Mouse (Mus musculus): ENCODE measurements at regions not wholly inside any gene's neighbourhood (a gene's known extent, or its start where the extent isn't known, plus 50 kb on each side); places are given as distances from the start of the nearest gene placed in this dataset.

- Histone ChIP-seq H3K36me3 (ENCODE audit: control insufficient read depth, insufficient read depth) (no peaks in the 10 kb centered on the region), H3K9ac (replicated peaks; ENCODE audit: low read depth, low read length) (0 out of 2 replicates have a peak overlapping the region, but pooled peaks have one; percentile 2), H3K9me3 (ENCODE audit: control insufficient read depth, low read length) (no peaks in the 10 kb centered on the region), H3K4me1 (replicated peaks; ENCODE audit: control insufficient read depth, insufficient read depth, low read length) (peaks cover 10% of the 10 kb centered on the region), H3K4me2 (ENCODE audit: low read length) (peak overlapping the region; percentile 56), H3K27ac (ENCODE audit: low read length) (no peak overlapping the region), H3K27me3 (replicated peaks; ENCODE audit: control insufficient read depth, insufficient read depth, low read length) (no peaks in the 10 kb centered on the region), H3K4me3 (replicated peaks; ENCODE audit: low read length) (peak overlapping the region; percentile 30)
- 27% methylated on average over 12 of the region's 12 CpGs for WGBS
- no peak for ATAC-seq
These were observed 177.0 kb downstream of the Mtx2 start for GRCm38 (mm10) chr2:75002562-75002961.

- no peaks in the 10 kb centered on the region for H3K9me3 ChIP-seq (ENCODE audit: control insufficient read depth, low read length)
- no peak overlapping the region for H3K27ac ChIP-seq (ENCODE audit: low read length)
- no peaks in the 10 kb centered on the region for H3K4me1 ChIP-seq (replicated peaks; ENCODE audit: control insufficient read depth, insufficient read depth, low read length)
- 74% methylated on average over 1 of the region's 1 CpGs for WGBS
- no peaks in the 10 kb centered on the region for H3K36me3 ChIP-seq (ENCODE audit: control insufficient read depth, insufficient read depth)
- no peak overlapping the region for H3K4me3 ChIP-seq (replicated peaks; ENCODE audit: low read length)
- no peaks in the 10 kb centered on the region for H3K27me3 ChIP-seq (replicated peaks; ENCODE audit: control insufficient read depth, insufficient read depth, low read length)
- H3K9ac ChIP-seq (replicated peaks; ENCODE audit: low read depth, low read length), result no peak overlapping the region
- H3K4me2 ChIP-seq (ENCODE audit: low read length), result no peak overlapping the region
- no peak for ATAC-seq
These were observed 182.5 kb downstream of the Mtx2 start for GRCm38 (mm10) chr2:75008116-75008515.

GRCm38 (mm10) chr2:75010647-75011046 lies 185.0 kb downstream of the Mtx2 start:
- no peaks in the 10 kb centered on the region for H3K27me3 ChIP-seq (replicated peaks; ENCODE audit: control insufficient read depth, insufficient read depth, low read length)
- H3K4me1 ChIP-seq (replicated peaks; ENCODE audit: control insufficient read depth, insufficient read depth, low read length), result no peaks in the 10 kb centered on the region
- no peak overlapping the region for H3K27ac ChIP-seq (ENCODE audit: low read length)
- H3K36me3 ChIP-seq (ENCODE audit: control insufficient read depth, insufficient read depth), result no peaks in the 10 kb centered on the region
- ATAC-seq, result no peak
- WGBS, result 76% methylated on average over 7 of the region's 7 CpGs
- H3K4me2 ChIP-seq (ENCODE audit: low read length), result no peak overlapping the region
- H3K9me3 ChIP-seq (ENCODE audit: control insufficient read depth, low read length), result no peaks in the 10 kb centered on the region
- no peak overlapping the region for H3K9ac ChIP-seq (replicated peaks; ENCODE audit: low read depth, low read length)
- H3K4me3 ChIP-seq (replicated peaks; ENCODE audit: low read length), result no peak overlapping the region

GRCm38 (mm10) chr2:75012046-75012445 lies 186.4 kb downstream of the Mtx2 start:
- no peaks in the 10 kb centered on the region for H3K4me1 ChIP-seq (replicated peaks; ENCODE audit: control insufficient read depth, insufficient read depth, low read length)
- H3K4me3 ChIP-seq (replicated peaks; ENCODE audit: low read length), result no peak overlapping the region
- 73% methylated on average over 8 of the region's 8 CpGs for WGBS
- H3K27me3 ChIP-seq (replicated peaks; ENCODE audit: control insufficient read depth, insufficient read depth, low read length), result no peaks in the 10 kb centered on the region
- H3K4me2 ChIP-seq (ENCODE audit: low read length), result no peak overlapping the region
- ATAC-seq, result no peak
- no peak overlapping the region for H3K9ac ChIP-seq (replicated peaks; ENCODE audit: low read depth, low read length)
- no peaks in the 10 kb centered on the region for H3K9me3 ChIP-seq (ENCODE audit: control insufficient read depth, low read length)
- no peaks in the 10 kb centered on the region for H3K36me3 ChIP-seq (ENCODE audit: control insufficient read depth, insufficient read depth)
- no peak overlapping the region for H3K27ac ChIP-seq (ENCODE audit: low read length)

- Histone ChIP-seq H3K9ac (replicated peaks; ENCODE audit: low read depth, low read length) (no peak overlapping the region), H3K9me3 (ENCODE audit: control insufficient read depth, low read length) (no peaks in the 10 kb centered on the region), H3K36me3 (ENCODE audit: control insufficient read depth, insufficient read depth) (no peaks in the 10 kb centered on the region), H3K4me3 (replicated peaks; ENCODE audit: low read length) (no peak overlapping the region), H3K4me1 (replicated peaks; ENCODE audit: control insufficient read depth, insufficient read depth, low read length) (no peaks in the 10 kb centered on the region), H3K27ac (ENCODE audit: low read length) (no peak overlapping the region), H3K27me3 (replicated peaks; ENCODE audit: control insufficient read depth, insufficient read depth, low read length) (no peaks in the 10 kb centered on the region), H3K4me2 (ENCODE audit: low read length) (no peak overlapping the region)
- no peak for ATAC-seq
- WGBS, result 88% methylated on average over 16 of the region's 16 CpGs
These were observed 189.6 kb downstream of the Mtx2 start for GRCm38 (mm10) chr2:75014994-75015728.

- WGBS, result 87% methylated on average over 7 of the region's 7 CpGs
- Histone ChIP-seq H3K27me3 (replicated peaks; ENCODE audit: control insufficient read depth, insufficient read depth, low read length) (no peaks in the 10 kb centered on the region), H3K4me3 (replicated peaks; ENCODE audit: low read length) (no peak overlapping the region), H3K9ac (replicated peaks; ENCODE audit: low read depth, low read length) (no peak overlapping the region), H3K27ac (ENCODE audit: low read length) (no peak overlapping the region), H3K36me3 (ENCODE audit: control insufficient read depth, insufficient read depth) (no peaks in the 10 kb centered on the region), H3K4me2 (ENCODE audit: low read length) (no peak overlapping the region), H3K4me1 (replicated peaks; ENCODE audit: control insufficient read depth, insufficient read depth, low read length) (no peaks in the 10 kb centered on the region), H3K9me3 (ENCODE audit: control insufficient read depth, low read length) (no peaks in the 10 kb centered on the region)
- ATAC-seq, result no peak
These were observed 193.9 kb downstream of the Mtx2 start for GRCm38 (mm10) chr2:75019459-75019858.

- Histone ChIP-seq H3K27ac (ENCODE audit: low read length) (no peak overlapping the region), H3K9me3 (ENCODE audit: control insufficient read depth, low read length) (no peaks in the 10 kb centered on the region), H3K4me2 (ENCODE audit: low read length) (no peak overlapping the region), H3K9ac (replicated peaks; ENCODE audit: low read depth, low read length) (no peak overlapping the region), H3K36me3 (ENCODE audit: control insufficient read depth, insufficient read depth) (no peaks in the 10 kb centered on the region), H3K4me1 (replicated peaks; ENCODE audit: control insufficient read depth, insufficient read depth, low read length) (no peaks in the 10 kb centered on the region), H3K27me3 (replicated peaks; ENCODE audit: control insufficient read depth, insufficient read depth, low read length) (no peaks in the 10 kb centered on the region), H3K4me3 (replicated peaks; ENCODE audit: low read length) (no peak overlapping the region)
- ATAC-seq, result no peak
- WGBS, result 74% methylated on average over 7 of the region's 7 CpGs
These were observed 196.0 kb downstream of the Mtx2 start for GRCm38 (mm10) chr2:75021639-75022038.

GRCm38 (mm10) chr2:75028151-75028550 lies 202.5 kb downstream of the Mtx2 start:
- H3K4me1 ChIP-seq (replicated peaks; ENCODE audit: control insufficient read depth, insufficient read depth, low read length), result no peaks in the 10 kb centered on the region; the same call in 1 of the 2 replicates
- no peak overlapping the region for H3K27ac ChIP-seq (ENCODE audit: low read length)
- WGBS, result 90% methylated on average over 10 of the region's 10 CpGs
- H3K9ac ChIP-seq (replicated peaks; ENCODE audit: low read depth, low read length), result no peak overlapping the region
- H3K27me3 ChIP-seq (replicated peaks; ENCODE audit: control insufficient read depth, insufficient read depth, low read length), result no peaks in the 10 kb centered on the region
- H3K4me3 ChIP-seq (replicated peaks; ENCODE audit: low read length), result no peak overlapping the region
- H3K4me2 ChIP-seq (ENCODE audit: low read length), result no peak overlapping the region
- H3K9me3 ChIP-seq (ENCODE audit: control insufficient read depth, low read length), result no peaks in the 10 kb centered on the region
- H3K36me3 ChIP-seq (ENCODE audit: control insufficient read depth, insufficient read depth), result no peaks in the 10 kb centered on the region
- no peak for ATAC-seq

- 43% methylated on average over 8 of the region's 8 CpGs for WGBS
- no peak for ATAC-seq
- no peak overlapping the region for H3K27ac ChIP-seq (ENCODE audit: low read length)
- H3K36me3 ChIP-seq (ENCODE audit: control insufficient read depth, insufficient read depth), result no peaks in the 10 kb centered on the region
- no peaks in the 10 kb centered on the region; the same call in 1 of the 2 replicates for H3K4me1 ChIP-seq (replicated peaks; ENCODE audit: control insufficient read depth, insufficient read depth, low read length)
- no peak overlapping the region for H3K4me3 ChIP-seq (replicated peaks; ENCODE audit: low read length)
- no peaks in the 10 kb centered on the region for H3K9me3 ChIP-seq (ENCODE audit: control insufficient read depth, low read length)
- H3K9ac ChIP-seq (replicated peaks; ENCODE audit: low read depth, low read length), result no peak overlapping the region
- no peak overlapping the region for H3K4me2 ChIP-seq (ENCODE audit: low read length)
- no peaks in the 10 kb centered on the region for H3K27me3 ChIP-seq (replicated peaks; ENCODE audit: control insufficient read depth, insufficient read depth, low read length)
These were observed 203.6 kb downstream of the Mtx2 start for GRCm38 (mm10) chr2:75029089-75029693.
